Mouse (Mus musculus) embryonic stem cell, embryonic (primary cell): Measurements from ENCODE around the gene Onecut1.

Experiments
- CTCF ChIA-PET, 4 experiments: fragments of 300-600 bp in 2 of 4; fragments of 350-600 bp in 2 of 4; sonication (Branson Sonifier 250); formaldehyde crosslinking; loops; one replicate each; lab custom pipeline; 2022; ENCODE audit warnings: inconsistent platforms in 2 of 4; lab: Charles Lee
- POLR2A ChIA-PET, 4 experiments: fragments of 300-600 bp in 2 of 4; fragments of 350-600 bp in 2 of 4; sonication (Branson Sonifier 250); formaldehyde crosslinking; loops; one replicate each; lab custom pipeline; 2022; ENCODE audit warnings: antibody characterized with exemption in 4 of 4, inconsistent platforms in 1 of 4; lab: Charles Lee

The Onecut1 gene

DNA sequence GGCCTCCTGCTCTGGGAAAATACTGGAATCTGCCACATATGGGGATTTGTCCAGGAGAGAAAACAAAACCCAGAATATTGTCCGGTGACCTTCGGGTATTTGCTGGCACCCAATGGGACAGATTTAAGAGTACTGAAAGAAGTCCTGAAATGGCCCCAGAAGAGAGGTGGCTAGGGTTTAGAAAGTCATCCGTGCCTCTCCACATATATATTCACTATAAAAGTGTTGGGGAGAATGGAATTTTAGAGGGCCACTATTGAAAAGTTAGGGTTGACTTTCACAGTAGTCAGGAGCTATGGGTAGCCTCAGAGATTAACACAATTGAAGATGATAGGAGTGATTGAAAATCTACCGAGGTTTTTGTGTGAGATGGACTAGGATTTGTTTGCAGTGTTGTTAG lies 6.3 kb upstream of the Onecut1 start:
- ChIA-PET CTCF (interaction anchor here in 1 of 4 experiments (0.7 kb wide), 1 partner anchor 532 kb away, joined by 5 read pairs; no protein-coding TSS in a partner anchor), POLR2A (interaction anchor here in 1 of 4 experiments (1.1 kb wide), 1 partner anchor 16 kb away, joined by 3 read pairs; no protein-coding TSS in a partner anchor)

DNA sequence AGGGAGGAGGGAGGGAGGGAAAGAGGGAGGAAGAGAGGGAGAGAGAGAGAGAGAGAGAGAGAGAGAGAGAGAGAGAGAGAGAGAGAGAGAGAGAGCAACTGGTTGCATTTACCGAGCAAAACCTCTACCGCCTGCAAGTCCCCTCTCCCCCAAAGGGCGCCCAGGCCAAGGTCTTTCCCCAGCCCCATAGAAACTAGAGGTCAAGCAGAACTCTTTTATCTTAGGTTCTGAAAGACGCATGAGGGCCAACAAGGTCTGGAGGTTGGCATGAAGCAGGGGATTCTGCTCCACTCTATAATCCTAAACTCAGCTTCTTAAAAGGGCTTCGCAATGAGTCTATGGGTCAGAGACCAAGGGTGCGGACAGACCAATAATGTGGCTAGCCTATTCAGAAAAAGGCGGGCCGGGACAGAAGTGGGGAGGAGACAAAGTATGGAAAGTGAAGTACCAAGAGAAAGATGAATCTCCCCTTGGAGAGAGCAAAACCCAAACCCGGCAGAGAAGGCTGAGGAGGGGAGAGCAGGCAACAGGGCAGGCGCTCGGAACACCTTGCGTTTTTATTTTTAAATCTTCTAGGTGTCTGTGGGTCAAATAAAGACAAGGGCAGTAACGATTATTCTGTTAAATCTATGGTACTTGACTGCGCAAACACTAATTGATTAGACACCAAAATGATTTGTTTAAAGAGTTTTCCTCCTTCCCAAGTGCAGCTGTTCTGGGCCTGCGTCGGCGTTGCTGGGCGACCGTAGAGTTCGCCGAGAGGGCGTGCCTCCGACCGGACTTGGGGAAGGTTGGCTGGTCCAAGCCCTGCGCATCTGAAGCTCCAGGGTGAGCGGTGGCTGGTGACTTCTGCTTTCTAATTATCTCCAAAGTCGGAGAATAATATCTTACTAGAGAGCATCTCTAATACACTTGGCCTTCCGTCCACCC lies 4.9 kb upstream of the Onecut1 start:
- CTCF ChIA-PET = interaction anchor here in 1 of 4 experiments (1.5 kb wide), 1 partner anchor 11 kb away, joined by 7 read pairs; no protein-coding TSS in a partner anchor
- POLR2A ChIA-PET = interaction anchor here in 2 of 4 experiments (0.7 to 1.3 kb wide), 4 partner anchors 8 to 1976 kb away, joined by 3 to 7 read pairs (median 4); no protein-coding TSS in a partner anchor

DNA sequence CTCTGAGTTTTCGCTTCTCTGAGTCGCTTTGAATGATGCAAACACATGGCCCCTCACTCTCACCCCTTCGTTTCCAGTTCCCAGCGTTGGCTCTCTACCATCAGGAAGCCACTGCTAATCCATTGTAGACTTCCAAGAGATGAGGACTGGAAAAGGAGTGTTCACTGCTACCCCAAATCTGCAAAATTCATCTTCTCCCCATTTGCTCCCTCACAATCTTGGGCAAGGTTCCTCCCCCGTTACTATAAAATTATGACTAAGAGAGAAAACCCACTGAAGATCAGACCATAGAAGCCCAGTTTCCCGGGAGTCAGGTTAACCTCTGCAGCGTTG lies 4.2 kb upstream of the Onecut1 start:
- ChIA-PET POLR2A (interaction anchor here in 1 of 4 experiments (1.0 to 1.3 kb wide), 2 partner anchors 9 to 69 kb away, joined by 4 to 7 read pairs; no protein-coding TSS in a partner anchor), CTCF (interaction anchor here in 2 of 4 experiments (0.5 to 1.5 kb wide), 2 partner anchors 10 to 11 kb away, joined by 6 to 7 read pairs; no protein-coding TSS in a partner anchor)

DNA sequence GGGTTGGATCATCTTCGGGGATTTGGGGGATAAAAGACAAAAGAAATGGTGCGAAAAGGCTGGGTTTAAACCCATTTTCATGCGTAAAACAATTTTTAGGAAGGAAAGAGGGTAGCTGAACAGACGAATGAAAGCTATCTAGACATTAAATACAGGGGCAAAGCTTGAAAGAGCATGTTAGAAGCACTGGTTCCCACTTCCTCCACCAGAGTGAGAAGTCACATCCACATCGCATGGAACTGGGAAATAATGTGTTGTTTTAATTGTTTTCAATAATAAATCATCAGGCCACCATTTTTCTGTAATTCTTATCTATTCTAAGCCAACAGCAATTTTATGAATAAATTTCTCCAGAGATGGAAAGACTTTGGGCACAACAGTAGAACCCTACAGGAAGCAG lies 3.6 kb upstream of the Onecut1 start:
- ChIA-PET CTCF (interaction anchor here in 2 of 4 experiments (0.5 to 2.0 kb wide), 2 partner anchors 10 to 12 kb away, joined by 4 to 6 read pairs; no protein-coding TSS in a partner anchor), POLR2A (no interaction called here)

DNA sequence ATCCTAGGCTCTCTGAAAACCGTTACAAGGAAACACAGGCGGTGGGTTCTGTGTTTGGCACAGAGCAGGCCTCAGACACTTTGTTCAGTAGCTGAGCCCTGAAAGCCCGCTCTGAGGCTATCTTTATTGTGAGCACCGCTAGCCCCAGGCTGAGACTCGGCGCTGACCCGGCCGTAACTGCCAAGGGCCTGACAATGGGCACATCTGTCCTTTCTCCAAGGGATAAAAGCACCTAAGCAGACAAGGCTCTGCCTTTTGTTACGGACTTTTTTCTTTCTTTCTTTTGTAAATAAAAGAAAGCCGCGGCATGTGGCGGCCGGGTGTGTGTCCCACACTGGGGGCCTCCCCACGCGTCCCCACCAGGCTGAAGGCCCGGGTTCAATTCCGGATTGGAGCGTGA lies 1.3 kb upstream of the Onecut1 start:
- ChIA-PET POLR2A (interaction anchor here in 3 of 4 experiments (0.6 to 7.0 kb wide), 7 partner anchors 9 to 574 kb away, joined by 3 to 35 read pairs (median 4); no protein-coding TSS in a partner anchor), CTCF (interaction anchor here in 3 of 4 experiments (0.6 to 2.0 kb wide), 3 partner anchors 7 to 860 kb away, joined by 3 to 7 read pairs (median 4); no protein-coding TSS in a partner anchor)

DNA sequence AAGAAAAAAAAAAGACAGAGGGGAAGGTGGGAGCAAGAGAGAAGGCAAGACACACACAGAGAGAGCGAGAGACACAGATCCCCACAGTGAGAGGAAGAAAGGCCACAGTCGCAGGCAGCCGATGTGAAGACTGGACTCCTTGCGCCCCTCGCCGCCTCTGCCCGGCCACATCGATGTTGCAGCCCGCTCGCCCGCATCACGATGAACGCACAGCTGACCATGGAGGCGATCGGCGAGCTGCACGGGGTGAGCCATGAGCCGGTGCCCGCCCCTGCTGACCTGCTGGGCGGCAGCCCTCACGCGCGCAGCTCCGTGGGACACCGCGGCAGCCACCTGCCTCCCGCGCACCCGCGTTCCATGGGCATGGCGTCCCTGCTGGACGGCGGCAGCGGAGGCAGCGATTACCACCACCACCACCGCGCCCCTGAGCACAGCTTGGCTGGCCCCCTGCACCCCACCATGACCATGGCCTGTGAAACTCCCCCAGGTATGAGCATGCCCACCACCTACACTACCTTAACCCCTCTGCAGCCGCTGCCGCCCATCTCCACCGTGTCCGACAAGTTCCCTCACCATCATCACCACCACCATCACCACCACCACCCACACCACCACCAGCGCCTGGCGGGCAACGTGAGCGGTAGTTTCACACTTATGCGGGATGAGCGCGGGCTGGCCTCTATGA lies 517 bp downstream of the Onecut1 start:
- ChIA-PET POLR2A (interaction anchor here in 3 of 4 experiments (0.8 to 7.0 kb wide), 7 partner anchors 8 to 547 kb away, joined by 3 to 35 read pairs (median 3); partner anchors contain the start of gene Mapk6 (in 1 of the 3)), CTCF (interaction anchor here in 1 of 4 experiments (1.3 to 1.5 kb wide), 2 partner anchors 9 to 14 kb away, joined by 4 to 7 read pairs; no protein-coding TSS in a partner anchor)

DNA sequence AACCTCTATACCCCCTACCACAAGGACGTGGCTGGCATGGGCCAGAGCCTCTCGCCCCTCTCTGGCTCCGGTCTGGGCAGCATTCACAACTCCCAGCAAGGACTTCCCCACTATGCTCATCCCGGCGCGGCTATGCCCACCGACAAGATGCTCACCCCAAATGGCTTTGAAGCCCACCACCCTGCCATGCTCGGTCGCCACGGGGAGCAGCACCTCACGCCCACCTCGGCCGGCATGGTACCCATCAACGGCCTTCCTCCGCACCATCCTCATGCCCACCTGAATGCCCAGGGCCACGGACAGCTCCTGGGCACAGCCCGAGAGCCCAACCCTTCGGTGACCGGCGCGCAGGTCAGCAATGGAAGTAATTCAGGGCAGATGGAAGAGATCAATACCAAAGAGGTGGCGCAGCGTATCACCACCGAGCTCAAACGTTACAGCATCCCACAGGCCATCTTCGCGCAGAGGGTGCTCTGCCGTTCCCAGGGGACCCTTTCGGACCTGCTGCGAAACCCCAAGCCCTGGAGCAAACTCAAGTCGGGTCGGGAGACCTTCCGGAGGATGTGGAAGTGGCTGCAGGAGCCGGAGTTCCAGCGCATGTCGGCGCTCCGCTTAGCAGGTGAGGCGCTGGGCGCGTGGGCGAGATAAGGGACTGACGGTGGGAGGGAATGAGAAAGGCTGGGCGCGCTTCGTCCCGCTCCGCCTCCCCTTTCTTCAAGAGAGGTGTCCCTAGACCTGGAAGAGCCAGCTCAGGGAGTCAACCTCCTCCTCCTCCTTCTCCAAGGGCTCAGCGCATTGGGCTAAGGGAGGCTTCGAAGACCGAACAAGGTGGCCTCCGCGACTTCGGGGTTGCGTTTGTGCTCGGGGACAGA lies 1.3 kb downstream of the Onecut1 start:
- POLR2A ChIA-PET = interaction anchor here in 3 of 4 experiments (0.9 to 7.0 kb wide), 9 partner anchors 9 to 546 kb away, joined by 3 to 35 read pairs (median 4); partner anchors contain the start of gene Mapk6 (in 1 of the 3)
- CTCF ChIA-PET = interaction anchor here in 1 of 4 experiments (1.3 kb wide), 1 partner anchor 8 kb away, joined by 4 read pairs; no protein-coding TSS in a partner anchor

DNA sequence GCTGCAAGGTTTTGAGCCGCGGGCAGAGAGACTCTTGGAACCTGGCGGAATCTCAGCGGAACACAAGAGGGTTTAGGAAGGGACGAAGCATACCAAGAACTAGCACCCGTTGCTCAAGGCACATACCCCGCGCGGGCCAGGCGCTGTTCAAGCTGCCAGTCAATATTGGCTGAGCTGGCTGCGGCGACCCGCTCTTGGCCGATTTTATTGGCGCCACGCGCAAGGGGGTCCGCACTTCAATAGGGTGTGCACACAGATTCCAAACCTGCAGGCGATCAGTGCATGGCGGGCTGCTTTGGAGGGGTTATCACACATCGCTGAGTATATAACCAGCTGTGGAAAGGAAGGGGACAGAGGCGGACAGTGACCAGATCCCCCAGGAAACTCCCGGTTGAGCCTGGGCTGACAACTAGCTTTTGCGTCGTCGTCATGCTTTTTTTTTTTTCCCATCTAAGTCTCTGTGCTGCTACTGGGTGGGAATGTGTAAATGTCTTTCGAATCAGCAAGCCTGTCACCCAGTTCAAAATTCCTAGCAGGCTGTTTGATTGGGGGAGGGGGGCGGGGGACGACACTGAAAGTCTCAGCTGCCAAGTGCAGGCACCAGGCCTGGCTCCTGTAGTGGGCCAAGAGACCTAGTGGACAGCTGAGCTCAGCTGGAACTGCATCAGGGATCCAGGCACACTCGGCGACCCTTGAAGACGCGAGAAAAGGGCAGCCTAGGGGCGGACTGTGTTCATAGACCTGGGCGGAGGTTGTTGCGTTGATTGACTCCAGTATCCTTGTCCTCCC lies 2.1 kb downstream of the Onecut1 start:
- POLR2A ChIA-PET = interaction anchor here in 3 of 4 experiments (0.7 to 7.0 kb wide), 9 partner anchors 9 to 748 kb away, joined by 3 to 35 read pairs (median 4); no protein-coding TSS in a partner anchor
- CTCF ChIA-PET = no interaction called here

DNA sequence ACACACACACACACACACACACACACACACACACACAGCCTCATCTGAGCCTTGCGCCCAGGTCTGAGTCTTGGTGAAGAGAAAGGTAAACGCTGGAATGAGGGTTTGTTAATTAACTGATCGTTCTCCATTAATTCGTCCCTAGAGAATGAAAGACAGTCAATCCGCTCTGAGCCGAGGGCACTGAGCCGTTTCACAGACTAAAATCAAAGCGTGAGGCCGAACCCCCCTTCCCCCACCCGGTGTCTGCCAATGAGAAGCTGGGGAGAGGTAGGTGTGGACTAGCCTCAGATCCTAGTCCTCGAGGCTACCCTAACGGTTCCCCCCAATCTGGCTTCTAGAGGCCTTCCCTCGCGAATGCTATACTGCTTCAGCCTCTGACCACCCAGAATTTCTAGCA lies 2.8 kb downstream of the Onecut1 start:
- ChIA-PET CTCF (no interaction called here), POLR2A (interaction anchor here in 3 of 4 experiments (0.7 to 7.0 kb wide), 8 partner anchors 10 to 747 kb away, joined by 3 to 35 read pairs (median 4); no protein-coding TSS in a partner anchor)

DNA sequence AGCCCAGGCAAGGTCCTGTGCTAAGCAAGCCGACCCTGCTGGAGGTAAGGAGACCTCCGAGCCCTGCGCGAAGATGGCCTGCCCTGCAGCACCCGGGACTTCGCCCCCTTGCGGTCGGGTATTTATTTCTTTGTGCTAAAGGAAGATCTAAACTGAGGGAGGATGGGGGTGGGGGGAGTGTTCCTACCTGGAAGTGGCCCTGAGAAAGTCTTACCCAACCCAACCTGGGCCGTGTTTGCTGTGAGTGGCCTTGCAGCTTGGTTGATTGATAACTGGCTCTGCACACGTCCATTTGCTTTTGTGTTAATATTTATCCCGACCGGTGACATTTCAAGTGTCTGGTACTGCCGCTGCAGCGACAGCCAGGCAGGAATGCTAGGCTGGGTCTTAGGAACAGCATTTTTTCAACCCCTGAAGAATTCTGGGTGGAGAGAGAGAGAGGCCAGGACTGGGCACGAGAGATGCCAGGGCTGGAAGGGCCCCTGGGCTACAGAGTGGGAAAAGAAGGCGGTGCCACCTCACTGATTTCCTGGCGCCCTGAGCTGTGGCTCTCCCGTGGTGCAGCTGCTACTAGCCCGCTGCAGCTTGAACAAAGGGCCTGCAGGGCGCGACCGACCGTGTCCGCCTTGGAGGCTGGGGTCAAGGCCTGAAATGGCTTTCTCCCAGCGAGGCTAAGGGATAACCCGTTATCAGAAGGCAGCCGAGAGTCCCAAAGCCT lies 5.0 kb downstream of the Onecut1 start:
- POLR2A ChIA-PET = interaction anchor here in 2 of 4 experiments (0.7 to 2.9 kb wide), 3 partner anchors 18 to 634 kb away, joined by 3 to 7 read pairs (median 4); no protein-coding TSS in a partner anchor
- CTCF ChIA-PET = interaction anchor here in 2 of 4 experiments (0.7 to 2.2 kb wide), 2 partner anchors 10 to 70 kb away, joined by 3 to 7 read pairs; no protein-coding TSS in a partner anchor

DNA sequence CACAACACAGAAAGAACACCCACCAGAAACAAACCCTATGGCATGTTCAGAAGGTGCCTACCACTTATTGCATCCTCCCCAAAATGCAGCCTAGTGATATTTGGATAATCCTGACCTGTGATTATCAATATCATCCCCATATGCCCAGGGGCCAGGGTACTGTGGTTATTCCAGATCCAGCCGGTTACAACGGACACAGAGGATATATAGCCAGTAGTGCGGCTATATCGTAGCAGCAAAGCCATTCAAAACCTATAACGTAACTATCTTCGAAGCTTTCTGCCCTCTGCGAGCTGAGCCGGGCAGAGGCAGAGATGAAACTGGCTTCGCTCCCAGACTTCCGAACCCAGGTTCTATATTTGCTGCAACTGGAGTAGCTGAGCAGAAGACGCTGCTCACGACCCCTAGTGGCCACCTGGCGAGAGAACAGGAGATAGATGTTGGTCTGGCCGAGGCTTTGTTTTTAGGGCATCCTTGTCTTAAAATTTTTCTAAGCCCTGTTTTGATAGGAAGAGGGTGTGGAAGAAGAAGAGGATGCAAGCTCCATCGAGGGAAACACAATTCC lies 6.0 kb downstream of the Onecut1 start:
- POLR2A ChIA-PET = interaction anchor here (0.7 to 1.4 kb wide), 7 partner anchors 18 to 518 kb away, joined by 3 to 7 read pairs (median 3); partner anchors contain the start of gene Myo5c (in 1 of the 4)
- CTCF ChIA-PET = interaction anchor here in 3 of 4 experiments (1.1 to 2.2 kb wide), 12 partner anchors 8 to 338 kb away, joined by 3 to 8 read pairs (median 4); no protein-coding TSS in a partner anchor

DNA sequence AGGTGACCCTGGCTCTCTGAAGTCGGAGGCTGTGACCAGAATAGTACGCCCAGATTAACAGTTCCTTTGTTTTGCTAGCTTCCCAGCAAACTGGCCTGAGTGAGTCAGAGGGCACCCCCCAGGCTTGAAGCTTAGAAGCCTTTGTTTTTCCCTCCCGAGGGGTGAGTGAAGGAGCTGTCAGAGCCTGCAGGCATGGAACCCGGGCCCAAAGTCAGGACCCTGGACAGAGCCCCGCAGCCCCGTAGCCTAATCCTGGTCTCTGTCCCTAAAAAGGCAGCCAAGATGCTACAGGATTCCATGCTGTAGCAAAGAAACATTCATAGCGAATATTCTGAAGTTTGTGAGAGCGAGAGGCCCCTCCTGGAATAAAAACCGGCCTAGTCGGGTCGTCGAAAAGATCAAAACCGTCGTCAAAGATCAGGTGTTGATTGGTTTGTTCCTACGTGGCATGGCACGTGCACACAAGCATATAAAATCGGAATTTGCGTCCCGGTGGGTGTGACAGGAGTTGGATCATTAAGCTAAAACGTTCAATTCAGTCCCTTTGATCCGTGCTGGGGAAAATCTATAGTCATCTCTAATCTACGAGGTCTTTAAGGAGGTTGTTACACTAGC lies 6.7 kb downstream of the Onecut1 start:
- CTCF ChIA-PET = interaction anchor here (0.5 to 2.2 kb wide), 16 partner anchors 9 to 1754 kb away, joined by 3 to 14 read pairs (median 4); no protein-coding TSS in a partner anchor
- POLR2A ChIA-PET = interaction anchor here in 3 of 4 experiments (0.5 to 1.4 kb wide), 10 partner anchors 19 to 519 kb away, joined by 3 to 7 read pairs (median 4); partner anchors contain the start of gene Myo5c (in 1 of the 3)

DNA sequence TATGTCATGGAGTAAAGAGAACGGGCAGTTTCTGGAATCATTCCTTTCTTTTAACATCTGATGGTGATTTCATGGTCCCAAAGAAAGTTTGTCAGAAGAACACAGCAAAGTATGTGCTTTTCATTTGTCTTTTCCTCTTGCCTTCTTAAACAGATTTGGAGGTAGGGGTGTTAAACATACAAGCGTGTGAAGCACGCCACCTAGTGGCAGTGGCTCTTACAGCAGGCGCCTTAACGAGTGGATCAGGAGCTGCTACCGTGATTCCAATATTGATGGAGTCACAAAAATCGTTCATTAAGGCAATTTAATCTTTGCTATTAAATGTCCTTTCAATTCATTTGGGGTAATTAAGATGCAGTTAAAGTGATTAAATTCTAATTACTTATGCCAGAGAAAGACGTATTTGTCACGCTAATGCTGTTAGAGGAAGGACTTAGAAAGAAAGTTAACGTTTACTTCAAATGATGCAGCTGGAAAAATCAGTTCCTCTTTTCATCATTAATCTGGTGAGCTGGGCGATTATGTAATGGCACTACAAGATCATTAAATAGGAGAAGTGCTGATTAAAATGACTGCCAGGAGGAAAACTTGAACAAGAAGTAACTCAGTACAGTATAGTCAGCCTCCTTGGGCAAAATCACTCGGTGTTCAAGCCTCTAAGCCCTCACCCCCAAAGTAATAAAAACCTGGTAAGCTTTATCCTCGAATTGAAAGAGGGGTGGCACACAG lies 9.4 kb downstream of the Onecut1 start:
- POLR2A ChIA-PET = interaction anchor here in 1 of 4 experiments (0.6 to 0.9 kb wide), 4 partner anchors 16 to 611 kb away, joined by 3 read pairs; no protein-coding TSS in a partner anchor
- CTCF ChIA-PET = interaction anchor here in 3 of 4 experiments (0.5 to 1.5 kb wide), 17 partner anchors 9 to 1792 kb away, joined by 3 to 4 read pairs (median 3); partner anchors contain the start of gene Onecut1 (in 1 of the 3)

DNA sequence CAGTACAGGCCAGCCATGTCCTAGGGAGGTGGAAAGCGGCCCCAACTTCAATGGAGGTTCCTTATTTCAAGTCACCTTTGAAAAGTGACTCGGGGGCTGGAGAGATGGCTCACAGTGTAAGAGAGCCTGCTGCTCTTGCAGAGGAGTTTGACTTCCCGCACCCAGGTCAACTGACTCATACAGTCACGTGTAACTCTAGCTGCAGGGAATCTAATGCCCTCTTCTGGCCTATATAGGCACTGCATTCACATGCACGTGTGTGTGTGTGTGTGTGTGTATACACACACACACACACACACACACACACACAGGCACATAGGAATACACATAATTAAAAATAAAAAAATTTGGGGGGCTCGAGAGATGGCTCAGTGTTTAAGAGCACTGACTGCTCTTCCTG lies 14.6 kb downstream of the Onecut1 start:
- CTCF ChIA-PET = interaction anchor here in 2 of 4 experiments (0.6 kb wide), 3 partner anchors 9 to 714 kb away, joined by 3 to 4 read pairs (median 3); no protein-coding TSS in a partner anchor

More for the DNA sequence above, 14.6 kb downstream of the Onecut1 start:
- POLR2A ChIA-PET = no interaction called here
